Mouse (Mus musculus) cerebellum, postnatal 25 days (tissue): ENCODE data around the gene Zmynd8.

ENCODE experiments used
- DNase-seq, 2 experiments: peaks; one replicate each; pipeline ENCODE4 v3.0.0; 2021; ENCODE audit warnings: mixed read lengths in 2 of 2

Gene Zmynd8

DNA sequence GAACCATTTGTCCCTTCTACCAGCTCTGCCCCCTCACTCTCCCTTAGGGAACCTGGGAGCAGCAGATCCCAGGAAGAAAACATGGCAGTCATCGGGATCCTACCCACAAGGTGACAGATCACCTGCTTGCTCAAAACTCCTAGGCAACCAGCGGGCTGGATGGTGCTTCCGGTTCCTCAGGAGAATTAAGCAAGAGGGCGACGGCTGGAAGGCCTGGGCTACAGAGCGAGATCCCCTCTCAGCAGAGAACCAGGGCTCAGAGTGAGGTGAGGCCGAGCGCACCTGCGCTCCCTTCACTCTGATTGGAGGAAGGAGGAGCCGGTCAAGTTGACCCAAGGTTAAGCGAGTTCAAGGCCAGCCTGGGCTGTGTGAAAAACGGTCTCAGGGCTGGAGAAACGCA lies 2.6 kb downstream of the Zmynd8 start:
- DNase-seq: no peak

DNA sequence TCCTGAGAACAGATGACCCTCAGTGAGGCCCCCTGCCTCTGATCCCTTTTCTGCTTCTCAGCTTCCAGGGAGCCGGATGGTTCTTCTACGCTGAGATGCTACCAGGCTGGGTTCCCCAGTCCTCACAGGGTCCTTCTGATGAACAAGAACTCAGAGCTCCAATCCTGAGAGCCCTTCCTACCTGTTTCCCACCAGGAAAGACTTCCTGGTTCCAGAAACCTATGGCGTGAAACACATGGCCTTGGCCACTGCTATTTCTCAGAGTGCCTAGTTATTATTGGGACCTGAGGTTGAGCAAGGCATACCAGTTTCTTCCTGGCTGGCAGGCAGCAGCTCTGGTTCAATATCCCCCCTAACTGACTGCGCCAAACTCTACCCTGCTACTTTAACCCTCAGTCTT lies 3.1 kb downstream of the Zmynd8 start:
- DNase-seq: peak; percentile 47 to 56

DNA sequence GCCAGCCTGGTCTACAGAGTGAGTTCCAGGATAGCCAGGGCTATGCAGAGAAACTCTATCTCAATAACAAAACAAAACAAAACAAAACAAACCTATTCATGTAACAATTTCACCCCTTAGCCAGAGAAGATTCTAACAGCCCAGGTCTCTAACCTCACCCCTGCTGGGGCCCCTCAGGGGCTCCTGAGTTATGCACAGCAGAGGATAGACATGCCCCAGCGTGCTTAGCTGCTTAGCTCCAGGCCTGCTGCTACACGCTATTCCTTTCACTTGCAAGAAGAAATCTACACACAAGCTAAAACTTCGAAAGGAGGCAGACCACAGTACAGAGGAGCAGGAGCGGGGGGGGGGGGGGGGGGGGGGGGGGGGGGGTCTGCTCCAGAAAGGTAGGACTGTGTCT lies 4.3 kb downstream of the Zmynd8 start:
- no peak for DNase-seq

DNA sequence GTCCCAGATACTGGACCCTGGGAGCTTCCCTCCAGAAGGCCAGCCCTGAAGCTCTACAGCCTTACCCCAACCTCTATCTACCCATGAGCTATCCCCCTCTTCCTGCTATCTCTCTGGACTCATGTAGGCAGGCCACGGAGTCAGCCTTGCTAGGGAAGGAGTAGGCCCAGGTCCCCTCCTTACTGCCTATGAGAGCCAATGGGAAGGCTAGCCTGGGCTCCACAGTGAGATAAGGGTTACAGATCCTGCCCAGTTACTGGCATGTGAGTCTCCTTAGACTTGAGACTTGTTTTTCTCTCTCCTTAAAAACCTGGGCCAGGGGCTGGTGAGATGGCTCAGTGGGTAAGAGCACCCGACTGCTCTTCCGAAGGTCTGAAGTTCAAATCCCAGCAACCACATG lies 5.6 kb downstream of the Zmynd8 start:
- no peak for DNase-seq

DNA sequence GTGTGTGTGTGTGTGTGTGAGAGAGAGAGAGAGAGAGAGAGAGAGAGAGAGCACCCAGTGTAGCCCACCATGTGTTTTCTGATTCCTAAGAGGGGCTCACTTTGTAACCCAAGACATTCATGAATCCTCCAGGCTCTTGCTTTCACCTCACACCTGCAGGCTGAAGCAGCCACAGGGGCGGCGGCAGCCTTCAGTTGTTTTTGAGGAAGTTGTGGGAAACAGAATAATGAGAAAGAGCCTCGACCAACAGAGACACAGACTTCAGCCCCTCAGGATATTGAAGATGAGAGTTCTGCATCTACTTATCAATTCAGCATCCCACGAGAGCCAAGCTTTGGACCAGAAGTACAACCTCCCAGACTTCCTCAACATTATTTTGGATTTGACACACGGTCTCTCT lies 6.2 kb downstream of the Zmynd8 start:
- DNase-seq: no peak

DNA sequence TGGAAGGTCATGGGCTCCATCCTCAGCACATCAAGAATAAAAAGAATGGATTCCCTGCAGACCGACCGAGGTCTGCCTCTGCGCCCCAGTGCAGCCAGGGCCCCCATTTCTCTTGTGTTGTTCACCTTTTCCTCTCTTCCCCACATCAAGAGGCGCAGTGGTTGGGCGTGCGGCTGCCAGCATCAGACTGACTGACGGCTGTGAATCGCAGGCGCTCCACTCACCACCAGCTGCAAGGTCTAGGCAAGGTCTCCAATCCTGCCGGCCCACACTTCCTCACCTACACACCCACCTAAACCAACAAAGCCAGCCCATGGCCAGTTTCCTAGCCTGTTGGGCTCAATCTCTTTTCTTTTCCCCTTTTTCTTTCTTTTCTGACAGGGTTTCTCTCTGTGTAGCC lies 8.4 kb downstream of the Zmynd8 start:
- DNase-seq: peak in 1 of 2 experiments; percentile 22

DNA sequence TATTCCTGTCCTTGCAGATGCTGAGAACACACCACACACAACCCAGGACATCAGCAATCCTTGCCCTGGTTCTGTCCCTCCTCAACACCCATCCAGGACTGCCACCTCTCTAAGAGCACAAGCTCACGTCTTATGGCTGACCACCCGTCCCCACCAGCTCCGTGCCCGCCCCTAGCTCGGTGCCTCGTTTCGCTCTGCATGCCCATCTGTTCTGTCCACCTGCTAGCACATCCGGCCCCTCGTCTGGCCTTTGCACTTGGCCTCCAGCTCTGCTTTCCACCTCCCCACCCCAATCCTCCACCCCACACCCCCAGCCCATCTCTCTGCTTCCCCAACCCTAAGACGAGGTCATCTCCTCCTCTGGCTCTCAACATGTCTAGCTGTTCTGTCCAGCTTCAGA lies 8.9 kb downstream of the Zmynd8 start:
- DNase-seq: peak; percentile 51 to 66

DNA sequence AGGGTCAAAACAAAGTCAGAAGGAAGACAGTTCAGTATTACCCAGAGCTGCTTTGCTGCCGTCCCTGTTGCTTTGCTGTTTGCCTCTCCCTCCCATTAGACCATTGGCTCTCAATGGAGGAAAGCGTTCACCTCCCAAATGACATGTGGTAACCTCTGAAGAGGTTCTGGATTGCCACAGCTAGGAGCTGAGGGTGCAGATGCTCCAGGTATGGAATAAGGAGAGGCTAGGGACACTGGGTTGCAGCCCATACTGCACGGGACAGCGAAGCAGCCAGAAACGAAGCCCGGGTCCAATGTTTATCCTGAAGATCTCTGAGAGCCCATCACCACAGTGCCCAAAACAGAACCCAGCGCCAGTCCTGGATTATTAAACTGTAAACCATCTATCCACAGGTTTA lies 9.6 kb downstream of the Zmynd8 start:
- no peak for DNase-seq

DNA sequence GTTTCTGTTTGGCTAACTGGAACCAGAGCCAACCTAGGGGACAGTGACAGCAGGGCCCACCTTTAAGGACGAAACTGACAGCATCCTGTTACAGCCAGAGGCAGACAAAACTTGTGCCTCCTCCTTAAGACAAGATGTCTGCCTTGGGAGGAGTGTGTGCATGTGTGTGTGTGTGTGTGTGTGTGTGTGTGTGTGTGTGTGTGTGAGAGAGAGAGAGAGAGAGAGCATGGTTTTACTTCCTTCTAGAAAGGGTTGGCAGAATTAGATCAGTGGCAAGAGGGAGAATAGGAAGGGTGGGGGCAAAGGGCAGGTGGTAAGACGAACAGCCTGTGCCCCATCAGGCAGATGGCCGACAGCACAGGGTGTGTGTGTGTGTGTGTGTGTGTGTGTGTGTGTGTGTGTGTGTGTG lies 10.0 kb downstream of the Zmynd8 start:
- peak; percentile 39 to 54 for DNase-seq

DNA sequence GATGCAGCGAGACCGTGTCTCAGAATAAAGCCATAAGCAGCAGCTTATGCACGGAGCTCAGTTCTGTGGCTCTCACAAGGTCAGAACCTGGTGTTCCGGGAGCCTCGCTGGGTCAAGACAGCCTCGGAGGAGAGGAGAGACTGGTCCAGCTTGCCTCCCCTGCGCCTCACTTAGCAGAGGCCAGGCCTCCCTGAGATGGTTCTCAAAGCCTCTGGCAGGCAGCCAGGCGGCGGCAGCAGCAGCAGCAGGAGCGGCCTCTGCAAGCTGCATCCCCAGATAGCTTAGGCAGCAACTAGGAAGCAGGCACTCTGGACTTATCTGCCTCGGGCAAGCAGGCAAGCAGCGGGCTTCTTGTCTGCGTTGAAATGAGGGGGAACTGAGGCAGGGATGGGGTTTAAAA lies 10.4 kb downstream of the Zmynd8 start:
- peak; percentile 75 to 82 for DNase-seq

DNA sequence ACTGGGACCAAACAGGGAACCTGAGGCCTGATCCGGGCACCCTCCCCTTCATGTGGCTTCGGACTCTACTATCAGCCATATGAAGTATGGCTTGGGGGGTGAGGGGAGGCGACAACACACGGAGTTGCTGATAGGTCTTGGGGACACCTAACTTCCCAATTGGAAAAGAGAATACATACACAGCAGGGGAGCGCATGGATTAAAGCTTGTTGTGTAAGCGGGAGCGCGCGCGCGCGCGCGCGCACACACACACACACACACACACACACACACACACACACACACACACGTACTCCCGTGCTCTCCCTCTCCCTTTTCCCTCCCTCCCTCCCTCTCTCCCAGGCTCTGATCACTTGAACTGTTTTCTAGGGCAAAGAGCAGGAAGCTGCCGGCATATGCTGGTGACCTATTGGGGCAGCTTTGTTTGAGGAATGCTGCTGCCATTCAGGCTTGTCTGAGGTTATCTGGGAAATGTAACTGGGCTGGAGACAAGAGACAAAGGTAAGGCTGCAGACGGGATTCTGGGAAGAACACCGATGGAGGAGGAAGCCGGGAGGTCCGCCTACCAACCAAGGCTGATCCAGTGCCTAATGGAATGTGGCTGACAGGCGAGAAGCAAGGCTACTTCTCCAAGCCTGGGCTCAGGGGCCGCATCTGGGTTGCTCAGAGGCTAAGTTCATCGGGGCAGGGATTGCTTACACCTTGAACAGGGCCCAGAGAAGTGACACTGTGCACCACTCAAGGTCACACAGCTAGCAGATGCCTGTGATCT lies 11.8 kb downstream of the Zmynd8 start:
- DNase-seq: peak; percentile 50 to 61

DNA sequence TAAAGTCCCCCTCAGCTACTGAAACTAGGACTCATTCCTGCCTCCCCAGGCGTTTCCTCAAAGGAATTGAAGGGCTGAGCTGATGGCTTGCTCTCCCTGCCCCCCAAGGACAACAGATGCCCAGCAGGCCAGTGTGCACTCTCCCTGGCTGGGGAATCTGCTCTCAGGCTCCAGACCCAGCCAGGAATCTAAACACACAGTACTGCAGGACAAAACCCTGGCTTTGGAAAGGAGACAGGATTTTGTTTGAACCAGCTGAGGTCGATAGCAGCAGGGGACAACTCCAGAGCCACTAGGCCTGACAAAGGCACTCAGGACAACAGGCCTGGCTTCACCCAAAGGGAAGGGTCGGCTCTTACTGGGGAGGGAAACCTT lies 12.3 kb downstream of the Zmynd8 start:
- DNase-seq: peak; percentile 72 to 73

DNA sequence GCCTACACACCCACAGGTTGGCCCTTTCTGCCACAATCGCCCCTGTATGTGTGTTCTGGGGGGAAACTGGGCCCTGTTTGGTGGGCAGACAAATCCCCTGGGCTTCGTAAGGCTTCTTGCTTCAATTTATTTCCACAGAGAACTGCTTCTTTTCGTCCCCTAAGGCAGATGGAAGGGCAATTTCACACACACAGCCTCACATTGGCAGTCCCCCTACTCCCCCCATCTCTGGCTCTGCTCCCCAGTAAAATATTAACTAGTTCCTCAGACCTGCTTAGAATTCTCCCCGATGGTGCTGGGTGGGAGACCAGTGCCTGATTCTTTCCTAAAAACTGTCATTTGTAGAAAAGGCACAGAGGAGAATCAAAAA lies 12.9 kb downstream of the Zmynd8 start:
- DNase-seq: no peak

DNA sequence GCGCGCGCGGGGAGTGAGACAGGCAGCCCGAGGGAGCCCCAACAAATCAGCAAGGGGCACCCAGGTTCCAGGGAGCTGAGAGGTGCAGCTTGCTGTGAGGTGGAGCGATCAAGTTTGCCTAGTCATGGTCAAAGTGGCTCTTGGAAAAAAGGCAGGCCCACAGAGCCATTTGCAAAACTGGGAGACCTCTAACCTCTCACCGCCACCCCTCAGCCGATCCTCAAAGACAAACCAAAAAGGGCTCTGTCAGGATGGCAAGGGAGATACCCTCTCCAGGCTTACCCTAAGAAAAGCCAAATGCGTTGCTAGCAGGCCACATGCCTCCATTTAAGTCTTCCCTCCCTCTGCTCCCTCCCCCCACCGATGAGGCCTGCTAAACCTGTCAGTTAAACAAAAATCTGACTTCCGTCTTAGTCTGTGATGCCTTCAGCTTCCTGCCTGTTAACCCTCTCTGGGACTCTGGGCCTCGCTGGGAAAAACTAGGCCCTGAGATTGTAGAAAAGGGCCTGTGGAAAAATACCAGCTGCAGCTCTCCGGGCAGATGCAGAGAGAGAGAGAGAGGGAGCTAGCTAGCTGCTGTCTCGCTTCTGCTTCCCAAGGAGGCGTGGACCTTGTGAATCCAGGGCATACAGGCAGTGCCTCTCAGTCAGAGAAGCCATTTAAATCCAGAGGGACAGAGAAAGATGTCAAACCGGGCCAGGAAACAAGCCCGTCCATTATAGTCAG lies 13.4 kb downstream of the Zmynd8 start:
- DNase-seq: peak; percentile 55 to 63

DNA sequence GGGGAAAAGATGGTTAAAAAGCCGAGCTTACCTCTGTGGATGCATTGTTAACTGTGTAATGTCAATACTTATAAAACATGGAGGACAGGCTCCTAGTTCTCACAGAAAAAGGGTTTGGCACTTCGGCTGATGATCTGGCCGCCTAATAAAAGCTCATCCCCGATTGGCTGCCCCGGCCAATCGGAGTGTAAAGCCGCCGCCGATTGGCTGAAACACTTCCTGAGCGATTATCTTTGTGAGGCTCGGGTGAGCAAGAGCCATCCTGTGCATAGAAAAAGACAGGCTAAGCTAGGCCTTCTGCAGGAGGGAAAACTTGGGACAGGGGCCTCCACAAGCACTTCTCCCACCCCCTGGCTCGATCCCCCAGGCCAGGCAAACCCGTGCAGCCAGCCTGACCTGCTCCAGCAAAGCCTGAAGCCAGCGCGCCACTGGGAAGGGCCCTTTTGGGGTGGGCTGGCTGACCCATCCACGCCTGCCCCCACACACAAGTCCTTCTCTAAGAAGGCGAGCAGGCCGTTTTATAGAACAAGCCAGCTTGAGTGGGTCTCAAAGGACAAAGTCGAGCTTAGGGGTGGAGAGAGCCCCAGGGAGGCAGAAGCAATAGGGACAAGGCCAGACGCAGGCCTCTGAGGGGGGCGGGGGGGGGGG lies 14.1 kb downstream of the Zmynd8 start:
- peak; percentile 94 to 99 for DNase-seq

DNA sequence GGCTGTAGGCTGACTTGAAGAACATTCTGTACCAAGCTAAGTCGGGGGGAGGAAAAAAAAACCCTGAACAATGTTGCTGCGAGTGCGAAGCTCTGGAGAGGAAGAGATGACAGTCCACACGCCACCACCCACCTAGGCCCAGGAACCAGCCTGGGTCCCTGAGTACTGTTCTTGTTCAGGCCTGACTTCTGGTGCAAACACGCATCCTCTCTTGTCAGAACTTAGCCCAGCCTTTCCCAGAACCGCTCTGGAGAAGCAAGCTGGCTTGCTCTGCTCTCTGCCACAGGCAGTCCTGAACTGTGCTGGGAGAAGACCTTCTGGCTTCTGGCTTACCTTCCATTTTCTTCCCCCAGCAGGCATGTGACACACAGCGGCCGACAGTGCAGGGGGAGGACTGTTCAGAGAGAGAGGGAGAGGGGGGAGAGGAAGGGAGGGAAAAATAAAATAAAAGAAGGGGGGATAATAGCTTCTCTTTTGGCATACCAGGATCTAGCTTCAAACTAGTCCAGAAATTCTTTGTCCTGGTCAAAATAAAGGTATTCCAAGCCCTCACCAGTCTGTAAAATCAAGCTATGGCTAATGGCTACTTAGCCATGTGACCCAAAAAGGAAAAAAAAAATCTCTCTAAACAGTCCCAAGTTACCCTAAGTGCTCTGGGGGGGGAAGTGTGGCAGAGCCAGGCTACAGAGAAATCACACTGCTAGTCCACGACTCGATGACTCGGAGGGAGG lies 14.8 kb downstream of the Zmynd8 start:
- DNase-seq: peak; percentile 61 to 70

DNA sequence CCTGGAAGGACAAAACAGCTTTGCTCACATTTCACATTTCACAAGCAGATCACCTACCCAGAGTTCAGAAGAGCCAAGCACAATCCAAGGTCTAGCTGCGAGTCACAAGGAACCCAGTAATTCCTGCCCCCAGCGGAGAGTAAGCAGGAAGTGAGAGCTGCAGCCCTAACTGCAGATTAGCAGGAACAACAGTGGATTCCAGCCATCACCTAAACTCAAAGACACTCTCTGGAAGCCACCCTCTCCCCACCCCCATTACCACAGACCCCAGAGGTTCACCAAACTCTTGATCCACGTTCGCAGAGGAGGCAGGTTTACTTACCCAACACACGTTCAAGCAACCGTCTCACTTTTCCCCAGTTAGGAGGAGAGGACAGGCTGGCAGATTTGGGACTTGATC lies 15.8 kb downstream of the Zmynd8 start:
- peak; percentile 30 to 42 for DNase-seq

DNA sequence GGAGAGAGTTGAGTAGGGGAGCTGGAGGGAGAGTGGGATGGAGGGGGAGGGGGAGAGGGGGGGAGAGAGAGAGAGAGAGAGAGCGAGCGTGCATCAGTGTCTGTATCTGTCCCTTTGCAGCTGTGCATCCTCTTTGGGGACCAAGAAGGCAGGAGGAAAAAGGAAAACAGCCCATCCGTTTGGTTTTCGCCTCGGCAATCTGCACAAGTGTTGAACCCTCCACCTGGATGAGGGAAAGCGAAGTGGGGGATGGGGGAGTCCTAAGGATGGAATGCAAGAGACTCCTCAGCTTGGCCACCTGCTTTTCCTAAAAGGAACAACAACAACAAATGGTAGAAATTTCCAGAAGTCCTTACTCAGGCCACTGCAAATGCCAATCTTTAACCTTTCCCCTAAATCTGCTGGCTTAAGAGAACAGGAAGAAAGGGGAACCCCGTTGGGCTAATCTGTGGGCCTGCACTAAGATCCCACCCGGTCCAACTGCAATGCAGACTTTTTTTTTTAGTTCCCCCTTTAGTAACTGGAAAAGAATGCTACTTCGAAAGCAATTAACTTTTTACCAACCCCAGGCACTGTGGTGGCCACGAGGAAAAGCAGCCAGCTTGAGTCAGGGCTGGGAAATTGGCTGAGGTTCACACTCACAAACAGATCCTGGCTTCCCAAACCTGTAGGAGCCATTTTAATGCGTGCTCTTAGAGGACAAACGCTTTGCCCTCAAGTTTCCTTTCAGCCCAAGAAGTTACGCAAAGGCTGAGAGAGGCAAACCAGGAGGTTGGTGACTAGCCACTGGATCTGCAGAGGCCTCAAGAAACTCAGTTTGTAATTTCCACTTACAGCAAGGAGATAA lies 17.0 kb downstream of the Zmynd8 start:
- DNase-seq: peak; percentile 57

DNA sequence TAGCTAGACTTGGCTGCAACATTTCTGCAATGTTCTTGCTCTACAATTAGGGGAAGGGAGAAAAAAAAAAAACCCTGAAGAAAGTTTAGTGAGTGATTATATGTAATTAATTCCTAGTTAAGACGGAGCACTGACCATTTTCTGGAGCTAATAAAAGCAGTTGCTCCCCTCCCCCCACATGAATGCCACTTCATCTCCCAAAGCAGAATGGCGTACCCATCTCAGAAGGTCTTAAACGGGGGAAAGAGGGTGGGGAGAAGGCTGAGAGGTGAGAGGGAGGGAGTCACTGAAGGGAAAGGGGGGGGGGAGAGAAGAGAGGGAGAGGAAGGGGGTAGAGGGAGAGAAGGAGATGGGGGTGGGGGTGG lies 17.6 kb downstream of the Zmynd8 start:
- DNase-seq: no peak

DNA sequence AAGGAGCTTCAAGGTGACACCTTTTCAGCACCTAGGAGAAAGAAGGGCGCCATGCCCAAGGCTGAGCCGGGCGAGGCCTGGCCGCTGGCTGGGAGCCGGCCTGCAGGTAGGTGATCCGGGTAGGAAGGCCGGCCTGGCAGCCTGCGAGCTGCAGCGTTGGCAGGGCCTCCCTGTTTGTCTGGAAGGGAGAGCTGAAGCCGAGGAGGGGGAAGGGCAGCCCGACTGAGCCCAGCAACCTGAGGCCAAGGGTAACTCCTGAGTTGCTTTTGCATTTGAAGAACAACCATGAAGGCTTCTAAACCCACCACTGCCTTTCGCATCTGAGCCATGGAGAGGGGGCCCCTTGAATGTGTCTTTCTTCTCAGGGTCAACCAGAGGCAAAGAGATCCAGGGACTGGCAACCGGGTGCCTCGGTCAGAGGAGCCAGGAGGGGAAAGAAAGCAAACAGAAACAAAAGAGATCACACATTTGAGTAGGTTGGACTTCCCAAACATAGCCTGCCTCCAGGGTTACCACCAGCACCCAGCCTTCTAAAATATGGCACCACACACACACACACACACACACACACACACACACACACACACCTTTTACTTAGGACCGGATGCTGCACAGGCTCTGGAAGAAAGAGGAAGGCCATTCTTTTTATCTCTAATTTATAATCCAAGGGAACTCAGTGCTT lies 18.2 kb downstream of the Zmynd8 start:
- peak; percentile 97 to 98 for DNase-seq

DNA sequence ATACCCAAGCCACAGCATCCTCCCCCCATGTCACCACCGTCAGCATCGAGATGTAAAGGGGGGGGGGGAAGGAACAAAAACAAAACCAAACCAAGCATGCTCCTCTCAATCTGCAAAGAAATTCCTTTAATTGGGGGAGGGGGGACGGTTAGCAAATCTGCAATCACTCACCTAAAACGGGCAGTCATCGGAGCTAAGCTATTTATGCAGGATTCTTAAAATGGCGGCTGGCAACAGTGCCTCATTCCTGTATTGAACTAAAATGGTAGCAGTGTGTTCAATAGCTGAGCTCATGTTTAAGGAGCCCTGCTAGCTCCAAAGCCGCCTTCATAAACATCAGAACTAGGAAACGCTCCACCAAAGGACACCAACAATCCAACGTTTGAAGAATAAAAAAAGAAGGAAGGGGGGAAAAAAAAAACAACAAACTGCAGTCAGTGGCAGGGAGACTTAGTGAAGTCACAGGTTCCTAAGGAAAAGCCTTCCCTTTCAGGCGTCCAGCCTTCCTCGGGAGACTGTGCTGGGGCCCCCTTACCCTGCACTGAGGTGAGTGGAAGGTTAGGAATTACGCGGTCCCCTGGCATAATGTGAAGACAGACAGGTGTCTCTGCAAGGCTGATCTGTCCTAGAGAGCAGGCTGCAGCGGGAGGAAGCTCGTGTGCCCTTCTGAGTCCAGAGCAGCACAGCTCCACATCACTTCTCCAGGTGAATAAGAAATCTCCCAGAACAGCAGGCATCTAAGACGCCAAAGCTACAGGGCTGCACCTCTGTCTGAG lies 19.2 kb downstream of the Zmynd8 start:
- peak; percentile 69 to 77 for DNase-seq
